Mouse (Mus musculus) bone marrow macrophage, adult 2 months (primary cell): Measurements from ENCODE around the gene Gm47995.

Experiments
- CTCF ChIP-seq: IDR thresholded peaks from 2 replicates; pipeline ENCODE4 v1.5.1; 2012; ENCODE audit warnings: low read depth, mild to moderate bottlenecking, low read length, moderate library complexity
- POLR2A ChIP-seq: IDR thresholded peaks from 2 replicates; pipeline ENCODE4 v1.6.1; 2012; ENCODE audit warnings: mild to moderate bottlenecking, low read depth, low read length, borderline replicate concordance

GRCm38 (mm10) chr1:151153056-151153652 lies 45.1 kb upstream of the Gm47995 start:
- TF ChIP-seq POLR2A: no peak
- no peak for TF ChIP-seq CTCF
